Mouse (Mus musculus): Measurements from ENCODE around the gene Hrk.

GRCm38 (mm10) chr5:118156976-118157375 is 7.5 kb upstream of the Hrk start:
- TF ChIP-seq CTCF (conservative IDR thresholded peaks at IDR 0.05 in 1 of 2, IDR thresholded peaks at IDR 0.05 in 1 of 2; ENCODE audit: low read depth in 2 of 2, low read length in 2 of 2), result no peak
- no peak for TF ChIP-seq MAX (IDR thresholded peaks at IDR 0.05; ENCODE audit: low read length)
- no peak for TF ChIP-seq USF2 (conservative IDR thresholded peaks at IDR 0.05; ENCODE audit: low read depth, low read length)
- no peak for TF ChIP-seq MYC (IDR thresholded peaks at IDR 0.05; ENCODE audit: low read depth, low read length)
- no peak for TF ChIP-seq ZC3H11A (IDR thresholded peaks at IDR 0.05; ENCODE audit: low read depth, low read length)
- no peak for TF ChIP-seq MXI1 (IDR thresholded peaks at IDR 0.05; ENCODE audit: low read depth, low read length)
- no peak for TF ChIP-seq JUND (conservative IDR thresholded peaks at IDR 0.05; ENCODE audit: low read depth, low read length)
- no peak for TF ChIP-seq POLR2A (IDR thresholded peaks at IDR 0.05; ENCODE audit: low read depth, low read length)
- TF ChIP-seq GABPA (IDR thresholded peaks at IDR 0.05; ENCODE audit: insufficient replicate concordance, low read depth, low read length), result no peak
- no peak for TF ChIP-seq ELF1 (IDR thresholded peaks at IDR 0.05; ENCODE audit: low read depth, low read length)
- TF ChIP-seq POLR2AphosphoS2 (IDR thresholded peaks at IDR 0.05; ENCODE audit: low read depth, low read length), result no peak
- TF ChIP-seq SIN3A (IDR thresholded peaks at IDR 0.05; ENCODE audit: low read length), result no peak
